Mouse (Mus musculus) ES-E14 (cell line): ENCODE results near the gene Nol12. TPM values are rescaled to one million over a fixed set of nuclear protein-coding genes. Genes with fewer than 3 reads are reported as not detected.

Experiments
- DNase-seq: peaks from one replicate; pipeline ENCODE4 v3.0.0-alpha.2; 2013; ENCODE audit warnings: low read depth, low spot score
- H3K27ac ChIP-seq: 2 replicates; pipeline ENCODE4 v1.5.1; 2012; ENCODE audit warnings: low read depth, mild to moderate bottlenecking, low read length, moderate library complexity, mixed read lengths; ENCODE audit not compliant: poor library complexity, insufficient read depth, severe bottlenecking
- H3K36me3 ChIP-seq: 2 replicates; pipeline ENCODE4 v1.6.1; 2012; ENCODE audit warnings: mild to moderate bottlenecking, low read length, moderate library complexity, mixed read lengths; ENCODE audit not compliant: control insufficient read depth, poor library complexity, insufficient read depth, severe bottlenecking
- H3K4me1 ChIP-seq, 2 experiments: fragments of 150-350 bp in 1 of 2; sonication (generic) in 1 of 2; 2 replicates each; pipeline ENCODE4 v1.6.1; 2012; ENCODE audit warnings: low read length in 2 of 2, mild to moderate bottlenecking in 1 of 2, mixed read lengths in 1 of 2; ENCODE audit not compliant: control insufficient read depth in 2 of 2, insufficient read depth in 2 of 2, poor library complexity in 1 of 2
- H3K4me3 ChIP-seq, 2 experiments: fragments of 150-350 bp in 1 of 2; sonication (generic) in 1 of 2; 2 replicates each; pipeline ENCODE4 v1.5.1; 2012; ENCODE audit warnings: low read length in 2 of 2, low read depth in 1 of 2, mild to moderate bottlenecking in 1 of 2, mixed read lengths in 1 of 2; ENCODE audit not compliant: insufficient read depth in 1 of 2, poor library complexity in 1 of 2, severe bottlenecking in 1 of 2
- H3K9ac ChIP-seq: 2 replicates; pipeline ENCODE4 v1.6.1; 2012; ENCODE audit warnings: low read depth, mild to moderate bottlenecking, low read length, mixed read lengths; ENCODE audit not compliant: poor library complexity, insufficient read depth, severe bottlenecking
- H3K9me3 ChIP-seq: fragments of 150-350 bp; sonication (generic); 2 replicates; pipeline ENCODE4 v1.6.1; 2012; ENCODE audit warnings: low read depth, mild to moderate bottlenecking, low read length; ENCODE audit not compliant: control insufficient read depth, insufficient read depth
- CHD2 ChIP-seq: IDR thresholded peaks from 2 replicates; pipeline ENCODE4 v1.6.1; 2014; ENCODE audit warnings: mild to moderate bottlenecking, low read depth, low read length, inconsistent platforms
- HCFC1 ChIP-seq: IDR thresholded peaks from 2 replicates; pipeline ENCODE4 v1.6.1; 2012; ENCODE audit warnings: low read length, inconsistent platforms, borderline replicate concordance; ENCODE audit not compliant: insufficient read depth
- MAFK ChIP-seq: IDR thresholded peaks from 2 replicates; pipeline ENCODE4 v1.6.1; 2014; ENCODE audit warnings: mild to moderate bottlenecking, low read depth, low read length, inconsistent platforms; ENCODE audit not compliant: insufficient read depth
- ZC3H11A ChIP-seq: IDR thresholded peaks from 2 replicates; pipeline ENCODE4 v1.6.1; 2012; ENCODE audit warnings: low read depth, mild to moderate bottlenecking, inconsistent platforms, low read length, borderline replicate concordance
- ZNF384 ChIP-seq: IDR thresholded peaks from 2 replicates; pipeline ENCODE4 v1.6.1; 2012; ENCODE audit warnings: low read depth, low read length, inconsistent platforms
- in situ Hi-C, 2 experiments: fragments of 600-800 bp; cut with MboI; formaldehyde crosslinking; loops; one replicate each; pipeline ENCODE4 v1.15.1; 2025; ENCODE audit warnings: low sequenced_read_pairs in 2 of 2, inconsistent platforms in 1 of 2; ENCODE audit not compliant: unreplicated experiment in 2 of 2
- total RNA-seq: library from RNA; depleted of rRNA; stranded (reverse); fragments of 300-350 nt; gene quantifications from 2 replicates; pipeline ENCODE4 v1.2.3, GENCODE M21; 2012; rRNA removed

Gene Nol12
- total RNA-seq = 26.1 and 26.6 TPM in 2 replicates

DNA sequence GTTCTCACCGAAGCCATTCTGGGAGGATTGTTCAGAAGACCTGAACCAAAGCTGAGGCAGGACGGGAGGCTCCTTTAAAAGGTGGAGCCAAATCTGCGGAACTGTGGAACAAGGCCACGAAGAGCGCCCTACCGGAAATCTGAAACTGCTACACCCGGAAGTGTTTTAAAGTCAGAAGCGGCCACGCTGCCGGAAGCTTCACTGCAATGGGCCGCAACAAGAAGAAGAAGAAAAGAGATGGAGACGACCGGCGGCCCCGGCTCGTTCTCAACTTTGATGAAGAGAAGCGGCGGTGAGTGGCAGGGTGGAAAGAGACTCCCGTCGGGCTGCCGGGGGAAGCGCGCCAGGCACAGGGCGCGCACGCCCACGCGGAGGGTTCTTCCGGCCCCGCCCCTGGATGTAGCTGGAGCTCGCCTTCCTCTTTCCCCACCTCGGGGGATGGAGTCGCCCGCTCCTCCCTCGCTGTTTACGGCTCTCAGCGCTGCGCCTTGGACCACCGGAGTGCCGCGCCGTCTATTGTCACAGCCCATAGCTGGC lies at the start of gene Nol12:
Gene Nol12, plus strand, starts transcription at position 150 of the 537 bp plus-strand sequence.
- TF ChIP-seq MAFK (no peak), ZNF384 (no peak), HCFC1 (peak; percentile 85), ZC3H11A (no peak), CHD2 (no peak)
- H3K9me3 ChIP-seq = no peaks in the 10 kb centered on the region
- H3K4me3 ChIP-seq = peak within 1 kb of the TSS; percentile 75 to 99
- peaks cover 29% of the 10 kb centered on the region for H3K36me3 ChIP-seq
- in situ Hi-C loops = no loop called here
- peak within 1 kb of the TSS; percentile 97 for H3K9ac ChIP-seq
- peak; percentile 91 for DNase-seq
- H3K27ac ChIP-seq = peak within 1 kb of the TSS; percentile 91
- peaks cover 0 to 12% of the 10 kb centered on the region in 2 experiments; a peak in 1 of 4 replicates for H3K4me1 ChIP-seq

DNA sequence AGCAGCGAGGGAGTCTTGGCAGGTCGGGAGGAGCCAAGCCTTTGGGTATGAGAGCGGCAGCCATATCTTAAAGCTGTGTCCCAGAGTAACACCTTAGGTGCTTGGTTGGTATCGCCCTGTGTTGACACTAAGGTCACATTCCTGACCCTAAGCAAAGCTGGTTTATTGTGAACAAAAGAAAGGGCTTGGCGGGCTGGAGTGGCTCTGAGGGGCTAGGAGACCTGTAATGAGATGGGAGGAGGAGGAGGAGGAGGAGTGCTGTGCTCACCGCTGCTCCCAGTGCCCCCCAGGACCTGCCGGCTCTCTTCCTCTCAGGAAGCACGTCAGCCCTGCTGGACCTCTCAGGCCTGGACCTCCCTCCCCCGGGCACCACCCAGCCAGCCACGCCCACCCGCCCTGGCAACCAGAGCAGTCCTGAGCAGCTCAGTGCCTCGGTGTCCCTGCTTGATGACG lies 45.3 kb upstream of the Nol12 start:
- Histone ChIP-seq H3K36me3 (peaks cover 57% of the 10 kb centered on the region), H3K9me3 (no peaks in the 10 kb centered on the region), H3K27ac (no peak overlapping the region), H3K9ac (peak overlapping the region; percentile 4; the same call in 1 of the 2 replicates), H3K4me1 (peaks cover 0 to 13% of the 10 kb centered on the region in 2 experiments; a peak in 2 of 4 replicates), H3K4me3 (no peak overlapping the region)
- TF ChIP-seq MAFK (no peak), HCFC1 (no peak), ZNF384 (no peak), ZC3H11A (no peak), CHD2 (no peak)
- in situ Hi-C loops = no loop called here
- DNase-seq = no peak

DNA sequence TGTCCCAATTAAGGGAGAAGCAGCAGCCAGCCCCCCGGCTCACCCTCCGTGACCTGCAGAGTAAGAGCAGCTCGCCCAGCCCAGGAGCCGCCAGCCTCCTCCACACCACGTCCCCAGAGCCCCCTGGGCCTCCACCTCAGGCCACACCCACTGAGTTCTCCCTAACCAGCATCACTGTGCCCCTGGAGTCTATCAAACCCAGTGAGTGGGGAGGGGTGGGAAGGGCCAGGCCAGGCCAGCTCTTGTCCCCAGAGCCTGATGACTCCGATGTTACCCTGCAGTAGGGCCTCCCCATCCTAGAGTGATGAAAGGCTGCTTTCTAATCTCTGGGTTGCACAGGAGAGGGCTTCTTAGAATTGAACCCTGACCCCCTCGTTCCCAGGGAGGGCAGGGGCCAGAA lies 42.3 kb upstream of the Nol12 start:
- Histone ChIP-seq H3K36me3 (peaks cover 47% of the 10 kb centered on the region), H3K9ac (no peak overlapping the region), H3K4me3 (no peak overlapping the region), H3K4me1 (peaks cover 10 to 35% of the 10 kb centered on the region in 2 experiments), H3K9me3 (no peaks in the 10 kb centered on the region), H3K27ac (no peak overlapping the region)
- in situ Hi-C loops = no loop called here
- TF ChIP-seq HCFC1 (no peak), ZNF384 (no peak)
- DNase-seq = no peak

DNA sequence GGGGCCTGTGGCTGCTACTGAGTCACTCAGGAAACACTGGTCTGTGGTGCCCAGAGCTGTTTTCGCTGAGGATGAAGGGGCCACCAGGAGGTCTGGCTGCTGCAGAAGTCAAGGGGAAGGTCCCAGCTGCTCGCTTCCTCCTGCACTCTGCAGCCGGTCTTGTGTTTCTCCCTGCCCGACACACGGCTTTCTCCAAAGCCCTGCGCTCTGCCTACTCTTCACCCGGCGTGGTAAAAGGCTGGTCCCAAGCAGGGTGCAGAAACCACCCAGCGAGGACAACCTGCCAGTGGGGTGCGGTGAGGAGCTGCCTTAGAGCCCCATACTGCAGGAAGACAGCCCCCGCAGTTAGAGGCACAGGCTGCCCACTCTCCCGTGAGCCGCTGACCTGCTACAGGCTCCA lies 40.0 kb upstream of the Nol12 start:
- Histone ChIP-seq H3K9me3 (no peaks in the 10 kb centered on the region), H3K9ac (peak overlapping the region; percentile 11; the same call in 1 of the 2 replicates)
- in situ Hi-C loops = no loop called here

More for the DNA sequence above, 40.0 kb upstream of the Nol12 start:
- Histone ChIP-seq H3K27ac (no peak overlapping the region), H3K4me1 (peaks cover 13 to 36% of the 10 kb centered on the region in 2 experiments), H3K36me3 (peaks cover 34% of the 10 kb centered on the region), H3K4me3 (no peak overlapping the region)
- no peak for DNase-seq
- no peak for TF ChIP-seq HCFC1
- TF ChIP-seq CHD2 = no peak
- no peak for TF ChIP-seq ZC3H11A
- TF ChIP-seq MAFK = no peak
- no peak for TF ChIP-seq ZNF384
